Mouse (Mus musculus): ENCODE results near the gene Bend6. TPM values are rescaled to one million over a fixed set of nuclear protein-coding genes. Genes with fewer than 3 reads are reported as not detected.

Gene Bend6
- polyA plus RNA-seq, 1 experiment from 2014 or later: 0.93 TPM

GRCm38 (mm10) chr1:33922975-33923374 is 15.4 kb upstream of the Bend6 start:
- 70% methylated on average over 7 of the region's 7 CpGs for WGBS
- no peaks in the 10 kb centered on the region; the same call in 1 of the 2 replicates for H3K4me1 ChIP-seq (ENCODE audit: control insufficient read depth, insufficient read depth, low read length)

GRCm38 (mm10) chr1:33916554-33916953 is 8.9 kb upstream of the Bend6 start:
- 98% methylated on average over 5 of the region's 5 CpGs for WGBS
- no peak overlapping the region for H3K27ac ChIP-seq (ENCODE audit: low read length)
- no peaks in the 10 kb centered on the region for H3K27me3 ChIP-seq (ENCODE audit: control insufficient read depth, insufficient read depth, low read length)
- ATAC-seq (ENCODE audit: insufficient read depth, low FRiP score): no peak
- H3K4me2 ChIP-seq (ENCODE audit: low read depth, low read length): no peak overlapping the region
- no peaks in the 10 kb centered on the region for H3K4me1 ChIP-seq (ENCODE audit: control insufficient read depth, insufficient read depth, low read length)
- no peaks in the 10 kb centered on the region for H3K36me3 ChIP-seq (ENCODE audit: control insufficient read depth, insufficient read depth, low read length)
- H3K4me3 ChIP-seq (replicated peaks; ENCODE audit: low read length): no peak overlapping the region
- no peak overlapping the region for H3K9ac ChIP-seq (ENCODE audit: low read length)
- H3K9me3 ChIP-seq (replicated peaks; ENCODE audit: control insufficient read depth, low read length): no peaks in the 10 kb centered on the region

More at GRCm38 (mm10) chr1:33922975-33923374, 15.4 kb upstream of the Bend6 start:
- Histone ChIP-seq H3K27ac (ENCODE audit: low read length) (no peak overlapping the region), H3K9ac (ENCODE audit: low read length) (no peak overlapping the region), H3K27me3 (ENCODE audit: control insufficient read depth, insufficient read depth, low read length) (no peaks in the 10 kb centered on the region), H3K36me3 (ENCODE audit: control insufficient read depth, insufficient read depth, low read length) (no peaks in the 10 kb centered on the region), H3K9me3 (replicated peaks; ENCODE audit: control insufficient read depth, low read length) (no peaks in the 10 kb centered on the region), H3K4me3 (replicated peaks; ENCODE audit: low read length) (no peak overlapping the region), H3K4me2 (ENCODE audit: low read depth, low read length) (no peak overlapping the region)
- no peak for ATAC-seq (ENCODE audit: insufficient read depth, low FRiP score)

GRCm38 (mm10) chr1:33911589-33911988 is 4.0 kb upstream of the Bend6 start:
- no peaks in the 10 kb centered on the region for H3K9me3 ChIP-seq (replicated peaks; ENCODE audit: control insufficient read depth, low read length)
- H3K27me3 ChIP-seq (ENCODE audit: control insufficient read depth, insufficient read depth, low read length): peaks cover 21% of the 10 kb centered on the region
- no peak overlapping the region for H3K9ac ChIP-seq (ENCODE audit: low read length)
- H3K36me3 ChIP-seq (ENCODE audit: control insufficient read depth, insufficient read depth, low read length): no peaks in the 10 kb centered on the region
- no peak overlapping the region for H3K4me3 ChIP-seq (replicated peaks; ENCODE audit: low read length)
- no peak overlapping the region for H3K4me2 ChIP-seq (ENCODE audit: low read depth, low read length)
- H3K4me1 ChIP-seq (ENCODE audit: control insufficient read depth, insufficient read depth, low read length): peaks cover 7% of the 10 kb centered on the region
- ATAC-seq (ENCODE audit: insufficient read depth, low FRiP score): no peak
- 54% methylated on average over 8 of the region's 8 CpGs for WGBS
- no peak overlapping the region for H3K27ac ChIP-seq (ENCODE audit: low read length)

GRCm38 (mm10) chr1:33908191-33908962 is 761 bp upstream of the Bend6 start, which contains the start of gene Dst:
Gene Dst, plus strand, starts transcription at chr1:33908225.
- ATAC-seq (ENCODE audit: insufficient read depth, low FRiP score): no peak
- peaks cover 7% of the 10 kb centered on the region for H3K4me1 ChIP-seq (ENCODE audit: control insufficient read depth, insufficient read depth, low read length)
- no peak within 1 kb of the TSS for H3K27ac ChIP-seq (ENCODE audit: low read length)
- 4% methylated on average over 35 of the region's 44 CpGs for WGBS
- H3K36me3 ChIP-seq (ENCODE audit: control insufficient read depth, insufficient read depth, low read length): no peaks in the 10 kb centered on the region
- H3K27me3 ChIP-seq (ENCODE audit: control insufficient read depth, insufficient read depth, low read length): peaks cover 35% of the 10 kb centered on the region
- no peaks in the 10 kb centered on the region for H3K9me3 ChIP-seq (replicated peaks; ENCODE audit: control insufficient read depth, low read length)
- peak within 1 kb of the TSS; percentile 62 for H3K4me3 ChIP-seq (replicated peaks; ENCODE audit: low read length)
- H3K9ac ChIP-seq (ENCODE audit: low read length): peak within 1 kb of the TSS; percentile 71
- peak within 1 kb of the TSS; percentile 99 for H3K4me2 ChIP-seq (ENCODE audit: low read depth, low read length)

GRCm38 (mm10) chr1:33906927-33907326 is 689 bp downstream of the Bend6 start:
- no peak for ATAC-seq (ENCODE audit: insufficient read depth, low FRiP score)
- Histone ChIP-seq H3K27ac (ENCODE audit: low read length) (no peak overlapping the region), H3K4me2 (ENCODE audit: low read depth, low read length) (peak overlapping the region; percentile 99), H3K4me1 (ENCODE audit: control insufficient read depth, insufficient read depth, low read length) (peaks cover 7% of the 10 kb centered on the region), H3K4me3 (replicated peaks; ENCODE audit: low read length) (peak overlapping the region; percentile 62), H3K9ac (ENCODE audit: low read length) (peak overlapping the region; percentile 71; the same call in 1 of the 2 replicates), H3K27me3 (ENCODE audit: control insufficient read depth, insufficient read depth, low read length) (peaks cover 35% of the 10 kb centered on the region), H3K9me3 (replicated peaks; ENCODE audit: control insufficient read depth, low read length) (no peaks in the 10 kb centered on the region), H3K36me3 (ENCODE audit: control insufficient read depth, insufficient read depth, low read length) (no peaks in the 10 kb centered on the region)
- WGBS: 6% methylated on average over 20 of the region's 20 CpGs

DNA sequence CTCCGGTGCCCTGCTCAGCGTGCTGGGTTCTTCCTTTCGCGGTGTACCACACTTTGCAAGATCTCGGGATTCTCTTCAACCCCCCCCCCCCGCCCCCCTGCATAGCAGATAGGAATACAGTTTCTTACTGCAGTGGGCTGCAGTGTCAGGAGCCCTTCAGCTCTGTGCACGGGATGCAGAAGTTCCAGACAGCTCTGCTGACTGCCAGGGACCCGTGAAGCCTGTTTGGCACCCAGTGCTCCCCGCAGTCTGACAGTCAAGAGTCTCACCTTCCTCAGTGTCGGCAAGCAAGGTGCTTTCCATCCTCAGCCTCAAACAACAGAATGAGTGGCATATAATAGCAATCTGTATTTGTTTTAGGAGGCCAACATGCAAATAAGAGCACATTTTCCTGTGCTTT is 1.4 kb downstream of the Bend6 start:
- 30% methylated on average over 10 of the region's 10 CpGs for WGBS
- H3K27ac ChIP-seq (ENCODE audit: low read length): no peak overlapping the region
- H3K36me3 ChIP-seq (ENCODE audit: control insufficient read depth, insufficient read depth, low read length): no peaks in the 10 kb centered on the region
- peaks cover 7% of the 10 kb centered on the region for H3K4me1 ChIP-seq (ENCODE audit: control insufficient read depth, insufficient read depth, low read length)
- no peaks in the 10 kb centered on the region for H3K9me3 ChIP-seq (replicated peaks; ENCODE audit: control insufficient read depth, low read length)
- peaks cover 35% of the 10 kb centered on the region for H3K27me3 ChIP-seq (ENCODE audit: control insufficient read depth, insufficient read depth, low read length)
- no peak overlapping the region for H3K4me3 ChIP-seq (replicated peaks; ENCODE audit: low read length)
- no peak overlapping the region for H3K4me2 ChIP-seq (ENCODE audit: low read depth, low read length)
- no peak overlapping the region for H3K9ac ChIP-seq (ENCODE audit: low read length)
- no peak for ATAC-seq (ENCODE audit: insufficient read depth, low FRiP score)

GRCm38 (mm10) chr1:33903587-33903986 is 4.0 kb downstream of the Bend6 start:
- Histone ChIP-seq H3K4me3 (replicated peaks; ENCODE audit: low read length) (no peak overlapping the region), H3K27me3 (ENCODE audit: control insufficient read depth, insufficient read depth, low read length) (peaks cover 31% of the 10 kb centered on the region), H3K9ac (ENCODE audit: low read length) (no peak overlapping the region), H3K9me3 (replicated peaks; ENCODE audit: control insufficient read depth, low read length) (no peaks in the 10 kb centered on the region), H3K4me2 (ENCODE audit: low read depth, low read length) (peak overlapping the region; percentile 24; the same call in 1 of the 2 replicates), H3K27ac (ENCODE audit: low read length) (no peak overlapping the region), H3K36me3 (ENCODE audit: control insufficient read depth, insufficient read depth, low read length) (no peaks in the 10 kb centered on the region), H3K4me1 (ENCODE audit: control insufficient read depth, insufficient read depth, low read length) (peaks cover 5% of the 10 kb centered on the region)
- ATAC-seq (ENCODE audit: insufficient read depth, low FRiP score): no peak
- WGBS: 27% methylated on average over 9 of the region's 9 CpGs

GRCm38 (mm10) chr1:33900175-33900574 is 7.4 kb downstream of the Bend6 start:
- Histone ChIP-seq H3K4me1 (ENCODE audit: control insufficient read depth, insufficient read depth, low read length) (no peaks in the 10 kb centered on the region), H3K9me3 (replicated peaks; ENCODE audit: control insufficient read depth, low read length) (no peaks in the 10 kb centered on the region), H3K27ac (ENCODE audit: low read length) (no peak overlapping the region), H3K4me2 (ENCODE audit: low read depth, low read length) (no peak overlapping the region), H3K9ac (ENCODE audit: low read length) (no peak overlapping the region), H3K27me3 (ENCODE audit: control insufficient read depth, insufficient read depth, low read length) (peaks cover 5% of the 10 kb centered on the region; the same call in 1 of the 2 replicates), H3K36me3 (ENCODE audit: control insufficient read depth, insufficient read depth, low read length) (no peaks in the 10 kb centered on the region), H3K4me3 (replicated peaks; ENCODE audit: low read length) (no peak overlapping the region)
- no peak for ATAC-seq (ENCODE audit: insufficient read depth, low FRiP score)
- WGBS: 63% methylated on average over 8 of the region's 8 CpGs

DNA sequence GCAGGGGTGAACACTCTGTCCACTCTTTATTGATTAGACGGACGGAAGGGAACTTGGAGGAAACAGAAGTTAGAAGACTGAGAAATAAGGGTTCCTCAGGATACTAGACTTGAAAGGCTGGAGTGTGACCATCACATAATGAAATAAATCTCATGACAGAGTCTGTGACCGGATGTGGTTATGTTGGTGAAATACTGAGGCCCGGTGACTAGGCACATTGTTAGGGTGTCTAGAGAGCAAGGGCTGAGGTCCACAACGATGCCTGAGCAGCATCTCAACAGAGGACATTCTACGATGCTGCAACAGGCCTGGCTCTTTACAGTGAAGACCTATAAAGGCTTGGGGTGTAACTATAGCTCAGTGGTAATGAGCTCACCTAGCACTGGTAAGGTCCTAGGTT is 9.2 kb downstream of the Bend6 start:
- ATAC-seq (ENCODE audit: insufficient read depth, low FRiP score): no peak
- Histone ChIP-seq H3K4me3 (replicated peaks; ENCODE audit: low read length) (no peak overlapping the region), H3K36me3 (ENCODE audit: control insufficient read depth, insufficient read depth, low read length) (no peaks in the 10 kb centered on the region), H3K27ac (ENCODE audit: low read length) (no peak overlapping the region), H3K9me3 (replicated peaks; ENCODE audit: control insufficient read depth, low read length) (no peaks in the 10 kb centered on the region), H3K9ac (ENCODE audit: low read length) (no peak overlapping the region), H3K4me2 (ENCODE audit: low read depth, low read length) (no peak overlapping the region), H3K4me1 (ENCODE audit: control insufficient read depth, insufficient read depth, low read length) (no peaks in the 10 kb centered on the region), H3K27me3 (ENCODE audit: control insufficient read depth, insufficient read depth, low read length) (no peaks in the 10 kb centered on the region)
- 83% methylated on average over 6 of the region's 6 CpGs for WGBS

Measured in stomach, embryonic 16.5 days (tissue).